Mouse (Mus musculus) spleen, adult 2 months (tissue): ENCODE results near the gene Pappa.

Experiments used
- CTCF ChIP-seq: fragments of 200-500 bp; IDR thresholded peaks from 2 replicates; pipeline ENCODE4 v1.5.1; 2011; ENCODE audit warnings: mild to moderate bottlenecking, inconsistent platforms; ENCODE audit not compliant: insufficient read depth, insufficient read length, insufficient replicate concordance; ENCODE audit errors: extremely low read depth
- POLR2A ChIP-seq: fragments of 200-500 bp; IDR thresholded peaks from 2 replicates; pipeline ENCODE4 v1.6.1; 2011; ENCODE audit warnings: low read depth, low read length, inconsistent platforms

GRCm38 (mm10) chr4:65153601-65154000, 29.6 kb downstream of the Pappa start:
- TF ChIP-seq CTCF: no peak
- TF ChIP-seq POLR2A: no peak
